17 mouse cellular contexts compared by ENCODE assay signal in the genomic region with DNA sequence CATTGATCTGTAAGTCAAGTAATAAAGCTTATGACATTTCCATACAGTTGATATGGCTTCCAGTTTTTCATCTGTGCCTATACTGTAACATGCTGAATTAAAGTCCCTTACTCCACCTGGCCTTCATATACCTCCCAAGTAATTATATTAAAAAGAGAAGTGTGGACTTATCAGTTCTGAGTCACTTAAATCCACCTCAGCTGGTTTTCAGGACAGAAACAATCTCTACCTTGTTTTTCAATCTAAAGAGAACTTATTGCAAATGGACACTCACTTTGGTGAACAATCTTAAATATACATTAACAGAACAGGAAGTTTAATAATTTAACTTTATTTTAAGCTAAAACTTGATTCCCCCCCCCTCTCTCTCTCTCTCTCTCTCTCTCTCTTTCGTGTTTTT. TPM values are rescaled to one million over a fixed set of nuclear protein-coding genes. Genes with fewer than 3 reads are reported as not detected.
DNase-seq lines count a peak whose midpoint lies in the region; TF ChIP-seq lines count a peak whose summit lies in the region.
"Had no signal": no experiment of that assay in that cellular context is flagged by ENCODE, and none has a peak within 500 bp of the region (broad histone marks: within the 10 kb centered on the region; RNA-seq: fewer than 3 reads in every experiment).

No protein-coding gene starts in this region.

- peak; percentile 41 for DNase-seq in MEL (ENCODE audit: low read depth, low spot score)
- DNase-seq in heart, embryonic 10.5 days (ENCODE audit: low spot score) = no peak
- DNase-seq: adrenal gland, adult 2 months; adrenal gland, adult 8-10 months; adrenal gland, postnatal 10 days; adrenal gland, postnatal 14 days; adrenal gland, postnatal 25 days; adrenal gland, postnatal 36 days; B cell, adult 2 months; cerebellum, adult 11 months; cerebellum, adult 11-12 months; cerebellum, adult 18-20 months; cerebellum, adult 2 months; cerebellum, adult 8-10 months had no signal

- no peak overlapping the region for H3K4me3 ChIP-seq in MEL (ENCODE audit: control insufficient read depth in 1 of 2, insufficient read depth in 1 of 2, low read depth in 2 of 2, low read length in 2 of 2)
- H3K4me3 ChIP-seq in heart, embryonic 10.5 days = no peak overlapping the region

- TF ChIP-seq POLR2A in MEL (IDR thresholded peaks at IDR 0.05; ENCODE audit: control insufficient read depth in 1 of 2, insufficient read depth in 1 of 2, low read depth in 1 of 2, low read length in 2 of 2, poor library complexity in 1 of 2) = no peak

- TF ChIP-seq RAD21 in MEL (IDR thresholded peaks at IDR 0.05; ENCODE audit: low read depth, low read length) = no peak

- WGBS in heart, embryonic 10.5 days = 94% methylated on average over 1 of the region's 1 CpGs

- H3K4me1 ChIP-seq in MEL (ENCODE audit: control insufficient read depth in 1 of 2, insufficient read depth in 2 of 2, low read length in 2 of 2) = peaks cover 6% of the 10 kb centered on the region in 2 experiments; a peak in 3 of 4 replicates
- H3K4me1 ChIP-seq in heart, embryonic 10.5 days = peaks cover 16% of the 10 kb centered on the region; the same call in 1 of the 2 replicates

- TF ChIP-seq EP300 in MEL (IDR thresholded peaks at IDR 0.05; ENCODE audit: low read depth in 1 of 2, low read length in 2 of 2) = peak in 1 of 2 experiments; percentile 55; a peak in 2 of 4 replicates

- no peaks in the 10 kb centered on the region for H3K9me3 ChIP-seq in MEL (replicated peaks; ENCODE audit: insufficient read depth, low read length)
- no peaks in the 10 kb centered on the region for H3K9me3 ChIP-seq in heart, embryonic 10.5 days
- H3K9me3 ChIP-seq: G1E had no signal

- no peaks in the 10 kb centered on the region for H3K27me3 ChIP-seq in MEL (ENCODE audit: control insufficient read depth in 1 of 2, insufficient read depth in 2 of 2, low read length in 2 of 2)
- H3K27me3 ChIP-seq in heart, embryonic 10.5 days (ENCODE audit: insufficient read depth, poor library complexity, severe bottlenecking) = no peaks in the 10 kb centered on the region
- H3K27me3 ChIP-seq: CH12.LX, Patski had no signal

- peaks cover 0 to 22% of the 10 kb centered on the region in 2 experiments; a peak in 2 of 4 replicates for H3K36me3 ChIP-seq in MEL (ENCODE audit: control insufficient read depth in 1 of 2, insufficient read depth in 2 of 2, low read length in 2 of 2)
- no peaks in the 10 kb centered on the region for H3K36me3 ChIP-seq in heart, embryonic 10.5 days
- H3K36me3 ChIP-seq: G1E had no signal

- no peak overlapping the region for H3K27ac ChIP-seq in MEL (ENCODE audit: control insufficient read depth, low read depth, low read length)
- no peak overlapping the region for H3K27ac ChIP-seq in heart, embryonic 10.5 days

- TF ChIP-seq CTCF in MEL (IDR thresholded peaks at IDR 0.05 in 2 of 3, conservative IDR thresholded peaks at IDR 0.05 in 1 of 3; ENCODE audit: control insufficient read depth in 1 of 3, insufficient read depth in 1 of 3, low read depth in 2 of 3, low read length in 3 of 3, poor library complexity in 1 of 3, severe bottlenecking in 1 of 3) = no peak

- H3K9ac ChIP-seq in MEL (ENCODE audit: control insufficient read depth, low read depth, low read length, poor library complexity, severe bottlenecking) = no peak overlapping the region

- peaks cover 62% of the 10 kb centered on the region for H3K79me2 ChIP-seq in MEL (ENCODE audit: control insufficient read depth, insufficient read depth, low read length, poor library complexity)

TF ChIP-seq in MEL, 35 proteins besides CTCF, POLR2A, EP300 and RAD21:
- TF ChIP-seq MYC (IDR thresholded peaks at IDR 0.05; ENCODE audit: low read depth, low read length) (no peak), SIN3A (IDR thresholded peaks at IDR 0.05; ENCODE audit: low read length) (no peak), GATA1 (IDR thresholded peaks at IDR 0.05; ENCODE audit: low read depth, low read length) (peak; percentile 33; the same call in 1 of the 2 replicates), RCOR1 (IDR thresholded peaks at IDR 0.05; ENCODE audit: low read depth, low read length) (peak; percentile 67), ZMIZ1 (IDR thresholded peaks at IDR 0.05; ENCODE audit: low read depth, low read length) (no peak), MEF2A (IDR thresholded peaks at IDR 0.05; ENCODE audit: extremely low read depth, insufficient replicate concordance, low read depth, low read length, poor library complexity, severe bottlenecking) (no peak), MAFK (IDR thresholded peaks at IDR 0.05; ENCODE audit: borderline replicate concordance, low read depth, low read length) (no peak), ETS1 (IDR thresholded peaks at IDR 0.05; ENCODE audit: low read depth, low read length) (peak; percentile 40; the same call in 1 of the 2 replicates)

RNA-seq across cellular contexts. Expression of a gene that starts 15.8 kb away (rescaled TPM):
- 14.3 and 15.1 TPM in 2 replicates for total RNA-seq in MEL (2012; rRNA removed)
- polyA plus RNA-seq in MEL (2012; ENCODE audit: insufficient read depth in 1 of 2, insufficient read length in 2 of 2, low read depth in 1 of 2, low replicate concordance in 2 of 2, missing spikeins in 1 of 2) = 10 to 100 TPM in 1 of 2 experiments, not detected in 1; 15.4 TPM
- polyA plus RNA-seq in heart, embryonic 10.5 days (2016; fragmentation: Nextera tagmentation; extraction: Ambion mirVana) = 4.8 and 5.4 TPM in 2 replicates
